Mouse (Mus musculus): ENCODE results near the gene Ly6f. TPM values are rescaled to one million over a fixed set of nuclear protein-coding genes. Genes with fewer than 3 reads are reported as not detected.

Ly6f gene
- polyA plus RNA-seq, 1 experiment from 2014 or later: not detected

DNA sequence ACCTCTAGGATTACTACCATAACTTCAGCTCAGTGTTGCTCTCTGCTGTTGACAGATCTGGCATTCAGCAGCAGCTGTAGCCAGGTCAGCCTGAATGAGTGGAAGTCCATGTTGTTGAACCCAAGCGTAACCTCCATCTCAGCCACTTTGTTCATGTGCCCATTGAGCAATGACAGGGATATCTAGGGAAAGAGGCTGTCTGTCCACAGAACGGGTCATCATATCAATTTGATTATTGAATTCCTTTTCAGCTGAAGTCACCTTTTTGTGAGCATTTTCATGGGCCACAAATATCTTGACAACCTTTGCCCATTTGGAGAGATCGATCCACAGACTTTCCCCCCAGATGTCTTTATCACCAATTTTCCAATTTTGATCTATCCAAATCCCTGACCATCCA is 51.9 kb downstream of the Ly6f start:
- H3K9me3 ChIP-seq (replicated peaks): peaks cover 4% of the 10 kb centered on the region; the same call in 1 of the 2 replicates
- no peak overlapping the region for H3K4me2 ChIP-seq
- no peaks in the 10 kb centered on the region for H3K27me3 ChIP-seq
- 66% methylated on average over 3 of the region's 3 CpGs for WGBS (ENCODE audit: insufficient replicate concordance)
- H3K27ac ChIP-seq: no peak overlapping the region
- DNase-seq (no peak), ATAC-seq (ENCODE audit: low read depth) (no peak)
- H3K4me1 ChIP-seq (replicated peaks): no peaks in the 10 kb centered on the region
- no peak overlapping the region for H3K4me3 ChIP-seq (replicated peaks)
- no peak overlapping the region for H3K9ac ChIP-seq
- no peaks in the 10 kb centered on the region for H3K36me3 ChIP-seq

Other genes starting within 250 kb of the Ly6f start
- gene Ly6c1, start 219.6 kb upstream of the Ly6f start, polyA plus RNA-seq (2015; fragmentation: Nextera tagmentation; extraction: Ambion mirVana): 0.48 and 0.60 TPM in 2 replicates
- 8.9 and 10.4 TPM in 2 replicates for gene Ly6c2, start 156.5 kb upstream of the Ly6f start, polyA plus RNA-seq (2015; fragmentation: Nextera tagmentation; extraction: Ambion mirVana)
- 0.22 and 0.41 TPM in 2 replicates for gene Ly6g, start 113.2 kb upstream of the Ly6f start, polyA plus RNA-seq (2015; fragmentation: Nextera tagmentation; extraction: Ambion mirVana)
- 1.4 and 1.5 TPM in 2 replicates for gene BC025446, start 52.0 kb upstream of the Ly6f start, polyA plus RNA-seq (2015; fragmentation: Nextera tagmentation; extraction: Ambion mirVana)

Measured in liver, embryonic 13.5 days (tissue).